Mouse (Mus musculus) MEL (cell line): ENCODE results near the gene Tsr2. TPM values are rescaled to one million over a fixed set of nuclear protein-coding genes. Genes with fewer than 3 reads are reported as not detected.
A peak's percentile ranks its signal among the peaks of the same experiment; 100 is the strongest.

ENCODE experiments used
- DNase-seq: peaks from one replicate; pipeline ENCODE4 v3.0.0; 2011; ENCODE audit warnings: low read depth, low spot score
- H3K27ac ChIP-seq: 2 replicates; pipeline ENCODE4 v1.5.1; 2012; ENCODE audit warnings: low read depth, mild to moderate bottlenecking, control low read depth, low read length, moderate library complexity; ENCODE audit not compliant: control insufficient read depth
- H3K27me3 ChIP-seq, 2 experiments: fragments of 150-350 bp in 1 of 2; sonication (generic) in 1 of 2; 2 replicates each; pipeline ENCODE4 v1.6.1; 2012; ENCODE audit warnings: low read length in 2 of 2, mild to moderate bottlenecking in 2 of 2, improper control_type of control experiment in 1 of 2, moderate library complexity in 1 of 2; ENCODE audit not compliant: insufficient read depth in 2 of 2, control insufficient read depth in 1 of 2
- H3K36me3 ChIP-seq, 2 experiments: 2 replicates each; pipeline ENCODE4 v1.6.1; 2012 to 2014; ENCODE audit warnings: low read length in 2 of 2, improper control_type of control experiment in 1 of 2, inconsistent platforms in 1 of 2, mild to moderate bottlenecking in 1 of 2; ENCODE audit not compliant: insufficient read depth in 2 of 2, control insufficient read depth in 1 of 2
- H3K4me1 ChIP-seq, 2 experiments: fragments of 150-350 bp in 1 of 2; sonication (generic) in 1 of 2; 2 replicates each; pipeline ENCODE4 v1.6.1; 2012; ENCODE audit warnings: low read length in 2 of 2, improper control_type of control experiment in 1 of 2, mild to moderate bottlenecking in 1 of 2; ENCODE audit not compliant: insufficient read depth in 2 of 2, control insufficient read depth in 1 of 2
- H3K4me3 ChIP-seq, 2 experiments: fragments of 150-350 bp in 1 of 2; sonication (generic) in 1 of 2; 2 replicates each; pipeline ENCODE4 v1.5.1; 2012; ENCODE audit warnings: low read depth in 2 of 2, low read length in 2 of 2, mild to moderate bottlenecking in 2 of 2, moderate library complexity in 2 of 2, control low read depth in 1 of 2, improper control_type of control experiment in 1 of 2; ENCODE audit not compliant: control insufficient read depth in 1 of 2, insufficient read depth in 1 of 2
- H3K79me2 ChIP-seq: 2 replicates; pipeline ENCODE4 v1.6.1; 2012; ENCODE audit warnings: mild to moderate bottlenecking, low read length, moderate library complexity; ENCODE audit not compliant: control insufficient read depth, poor library complexity, insufficient read depth
- H3K9ac ChIP-seq: 2 replicates; pipeline ENCODE4 v1.6.1; 2012; ENCODE audit warnings: low read depth, mild to moderate bottlenecking, control low read depth, low read length, moderate library complexity; ENCODE audit not compliant: control insufficient read depth, poor library complexity, severe bottlenecking
- H3K9me3 ChIP-seq: fragments of 150-350 bp; sonication (generic); replicated peaks from 2 replicates; pipeline ENCODE4 v1.6.1; 2012; ENCODE audit warnings: mild to moderate bottlenecking, low read length, improper control_type of control experiment, moderate library complexity; ENCODE audit not compliant: insufficient read depth
- CTCF ChIP-seq, 3 experiments: IDR thresholded peaks in 2 of 3; conservative IDR thresholded peaks in 1 of 3; 2 replicates each; pipeline ENCODE4 v1.5.1; 2011 to 2012; ENCODE audit warnings: low read length in 3 of 3, low read depth in 2 of 3, mild to moderate bottlenecking in 2 of 3, improper control_type of control experiment in 1 of 3, inconsistent platforms in 1 of 3, mixed read lengths in 1 of 3, moderate library complexity in 1 of 3; ENCODE audit not compliant: control insufficient read depth in 1 of 3, insufficient read depth in 1 of 3, poor library complexity in 1 of 3, severe bottlenecking in 1 of 3
- ELF1 ChIP-seq: IDR thresholded peaks from 2 replicates; pipeline ENCODE4 v1.6.1; 2014; ENCODE audit warnings: low read depth, mild to moderate bottlenecking, inconsistent platforms, low read length, improper control_type of control experiment, moderate library complexity
- GABPA ChIP-seq: IDR thresholded peaks from 2 replicates; pipeline ENCODE4 v1.6.1; 2012; ENCODE audit warnings: low read depth, mild to moderate bottlenecking, inconsistent platforms, low read length, improper control_type of control experiment, moderate library complexity
- MXI1 ChIP-seq: IDR thresholded peaks from 2 replicates; pipeline ENCODE4 v1.6.1; 2011; ENCODE audit warnings: mild to moderate bottlenecking, low read depth, low read length, improper control_type of control experiment
- NELFE ChIP-seq: IDR thresholded peaks from 2 replicates; pipeline ENCODE4 v1.6.1; 2011; ENCODE audit warnings: low read depth, low read length, improper control_type of control experiment
- POLR2AphosphoS2 ChIP-seq: IDR thresholded peaks from 2 replicates; pipeline ENCODE4 v1.6.1; 2011; ENCODE audit warnings: low read length, improper control_type of control experiment
- RAD21 ChIP-seq: IDR thresholded peaks from 2 replicates; pipeline ENCODE4 v1.6.1; 2011; ENCODE audit warnings: mild to moderate bottlenecking, low read depth, low read length, improper control_type of control experiment
- SMC3 ChIP-seq: IDR thresholded peaks from 2 replicates; pipeline ENCODE4 v1.6.1; 2011; ENCODE audit warnings: low read depth, low read length, improper control_type of control experiment
- ZC3H11A ChIP-seq: IDR thresholded peaks from 2 replicates; pipeline ENCODE4 v1.6.1; 2012; ENCODE audit warnings: low read depth, mild to moderate bottlenecking, inconsistent platforms, low read length, improper control_type of control experiment
- ZMIZ1 ChIP-seq: IDR thresholded peaks from 2 replicates; pipeline ENCODE4 v1.6.1; 2012; ENCODE audit warnings: low read depth, mild to moderate bottlenecking, inconsistent platforms, low read length, improper control_type of control experiment, moderate library complexity
- polyA plus RNA-seq, 2 experiments: library from polyadenylated mRNA; stranded (reverse) in 1 of 2; unstranded in 1 of 2; fragments of >175 nt in 1 of 2; fragments of >200 nt in 1 of 2; gene quantifications; 2 replicates each; pipeline versions ENCODE4 v1.2.1 to v1.2.4; 2012; ENCODE audit warnings: low replicate concordance in 2 of 2, low read depth in 1 of 2; ENCODE audit not compliant: insufficient read length in 2 of 2, insufficient read depth in 1 of 2, missing spikeins in 1 of 2
- total RNA-seq: library from RNA; depleted of rRNA; stranded (reverse); fragments of 300-350 nt; gene quantifications from 2 replicates; pipeline ENCODE4 v1.2.3, GENCODE M21; 2012

Gene Tsr2
- total and polyA plus RNA-seq, 3 experiments, result 61.9 to 143 (median 106) TPM

DNA sequence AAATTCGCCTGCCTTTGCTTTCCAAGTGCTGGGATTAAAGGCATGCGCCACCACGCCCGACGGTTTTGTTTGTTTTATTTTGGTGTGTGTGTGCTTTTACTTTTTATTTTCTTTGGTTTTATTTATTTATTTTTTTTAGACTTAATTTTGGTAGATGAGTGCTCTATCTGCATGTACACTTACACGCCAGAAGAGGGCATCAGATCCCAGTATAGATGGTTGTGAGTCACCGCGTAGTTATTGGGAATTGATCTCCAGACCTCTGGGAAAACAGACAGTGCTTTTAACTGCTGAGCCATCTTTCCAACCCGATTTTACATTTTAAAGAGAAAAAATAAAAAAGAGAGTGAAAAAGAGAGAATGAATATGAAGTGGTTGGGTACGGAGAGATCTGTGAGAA lies 36.4 kb upstream of the Tsr2 start:
- no peaks in the 10 kb centered on the region for H3K79me2 ChIP-seq
- H3K27ac ChIP-seq, result no peak overlapping the region
- no peaks in the 10 kb centered on the region for H3K9me3 ChIP-seq
- H3K27me3 ChIP-seq, result no peaks in the 10 kb centered on the region; a peak in 1 of 4 replicates
- H3K4me3 ChIP-seq, result no peak overlapping the region
- DNase-seq, result peak; percentile 19
- no peaks in the 10 kb centered on the region for H3K4me1 ChIP-seq
- TF ChIP-seq RAD21 (peak; percentile 32), CTCF (IDR thresholded peaks at IDR 0.05 in 2 of 3, conservative IDR thresholded peaks at IDR 0.05 in 1 of 3; ENCODE audit: control insufficient read depth in 1 of 3, insufficient read depth in 1 of 3, low read depth in 2 of 3, low read length in 3 of 3, poor library complexity in 1 of 3, severe bottlenecking in 1 of 3) (peak; percentile 13 to 39 (median 22); a peak in 3 of 6 replicates), ELF1 (no peak), SMC3 (peak; percentile 44), ZC3H11A (no peak)
- no peak overlapping the region for H3K9ac ChIP-seq
- no peaks in the 10 kb centered on the region for H3K36me3 ChIP-seq

DNA sequence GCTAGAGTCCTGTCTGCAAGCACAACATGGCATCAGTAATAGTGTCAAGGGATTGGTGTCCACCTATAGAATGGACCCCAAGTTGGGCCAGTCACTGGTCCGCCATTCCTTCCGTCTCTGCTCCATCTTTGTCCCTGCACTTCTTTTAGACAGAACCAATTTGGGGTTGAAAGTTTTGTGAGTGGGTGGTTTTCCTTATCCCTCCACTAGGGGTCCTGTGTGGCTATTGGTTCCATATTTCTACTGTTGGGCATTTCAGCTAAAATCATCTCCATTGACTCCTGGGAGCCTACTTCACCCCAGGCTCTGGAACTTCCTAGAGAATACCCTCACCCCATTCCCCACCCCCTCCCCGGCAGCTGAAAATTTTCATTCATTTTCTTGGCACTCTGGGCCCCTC lies 34.1 kb upstream of the Tsr2 start:
- TF ChIP-seq RAD21, result peak; percentile 32
- TF ChIP-seq GABPA, result no peak
- peak; percentile 28; the same call in 1 of the 2 replicates for TF ChIP-seq SMC3
- no peak for TF ChIP-seq MXI1
- peak in 2 of 3 experiments; percentile 30 to 40; a peak in 4 of 6 replicates for TF ChIP-seq CTCF (IDR thresholded peaks at IDR 0.05 in 2 of 3, conservative IDR thresholded peaks at IDR 0.05 in 1 of 3; ENCODE audit: control insufficient read depth in 1 of 3, insufficient read depth in 1 of 3, low read depth in 2 of 3, low read length in 3 of 3, poor library complexity in 1 of 3, severe bottlenecking in 1 of 3)
- H3K9me3 ChIP-seq, result no peaks in the 10 kb centered on the region
- H3K4me1 ChIP-seq, result no peaks in the 10 kb centered on the region
- H3K36me3 ChIP-seq, result no peaks in the 10 kb centered on the region
- H3K4me3 ChIP-seq, result no peak overlapping the region
- no peak overlapping the region for H3K27ac ChIP-seq
- H3K9ac ChIP-seq, result no peak overlapping the region
- no peaks in the 10 kb centered on the region; a peak in 1 of 4 replicates for H3K27me3 ChIP-seq
- peak; percentile 7 for DNase-seq
- no peaks in the 10 kb centered on the region for H3K79me2 ChIP-seq

DNA sequence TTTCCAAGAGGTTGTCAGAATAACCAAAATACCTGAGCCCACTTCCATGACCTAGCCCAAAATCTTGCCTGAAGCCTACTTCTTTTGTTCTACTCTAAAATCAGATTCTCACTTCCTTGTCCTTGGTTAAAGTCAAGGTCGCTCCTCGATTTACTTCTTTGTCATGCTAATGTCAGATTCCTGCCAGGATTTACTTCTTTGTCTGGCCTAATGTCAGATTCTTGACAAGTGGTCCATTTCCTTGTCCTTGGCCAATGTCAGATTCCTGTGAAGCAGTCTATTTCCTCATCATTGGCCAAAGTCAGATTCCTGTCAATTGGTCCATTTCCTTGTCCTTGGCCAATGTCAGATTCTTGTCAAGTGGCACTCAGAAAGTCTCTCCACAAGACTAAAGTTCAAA lies 27.6 kb upstream of the Tsr2 start:
- Histone ChIP-seq H3K36me3 (no peaks in the 10 kb centered on the region), H3K9ac (no peak overlapping the region), H3K4me1 (no peaks in the 10 kb centered on the region), H3K9me3 (no peaks in the 10 kb centered on the region), H3K27ac (no peak overlapping the region), H3K79me2 (no peaks in the 10 kb centered on the region), H3K4me3 (no peak overlapping the region), H3K27me3 (peaks cover 0 to 2% of the 10 kb centered on the region in 2 experiments; a peak in 2 of 4 replicates)
- DNase-seq, result no peak
- no peak for TF ChIP-seq ZMIZ1

DNA sequence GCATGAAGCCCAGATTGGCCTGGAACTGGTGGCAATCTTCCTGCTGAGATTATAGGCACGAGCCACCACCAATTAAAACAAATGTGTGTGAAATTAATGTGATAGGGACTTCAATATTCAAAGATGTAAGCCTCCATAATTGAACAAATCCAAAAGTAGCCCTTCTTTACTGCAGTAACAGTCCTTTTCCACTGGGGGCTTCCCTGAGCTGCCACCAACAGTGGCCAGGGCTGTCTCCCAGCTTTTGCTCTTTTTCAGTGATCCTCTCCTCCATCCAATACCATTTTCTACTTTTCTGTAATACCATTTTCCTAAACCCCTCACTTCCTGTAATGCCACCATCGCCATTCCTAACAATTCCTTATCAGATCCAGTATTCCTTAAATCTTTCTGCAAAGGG lies 21.1 kb upstream of the Tsr2 start:
- Histone ChIP-seq H3K4me1 (no peaks in the 10 kb centered on the region; a peak in 1 of 4 replicates), H3K27me3 (peaks cover 0 to 1% of the 10 kb centered on the region in 2 experiments; a peak in 1 of 4 replicates), H3K36me3 (peaks cover 0 to 4% of the 10 kb centered on the region in 2 experiments; a peak in 1 of 4 replicates), H3K9me3 (no peaks in the 10 kb centered on the region), H3K9ac (no peak overlapping the region), H3K79me2 (no peaks in the 10 kb centered on the region), H3K27ac (no peak overlapping the region), H3K4me3 (no peak overlapping the region)
- DNase-seq, result peak; percentile 51
- TF ChIP-seq POLR2AphosphoS2, result no peak
- peak; percentile 37 for TF ChIP-seq RAD21
- no peak for TF ChIP-seq NELFE
- TF ChIP-seq SMC3, result peak; percentile 21; the same call in 1 of the 2 replicates
- no peak for TF ChIP-seq GABPA
- peak; percentile 55 to 78 (median 64) for TF ChIP-seq CTCF (IDR thresholded peaks at IDR 0.05 in 2 of 3, conservative IDR thresholded peaks at IDR 0.05 in 1 of 3; ENCODE audit: control insufficient read depth in 1 of 3, insufficient read depth in 1 of 3, low read depth in 2 of 3, low read length in 3 of 3, poor library complexity in 1 of 3, severe bottlenecking in 1 of 3)
